Mouse (Mus musculus): ENCODE results near the gene Clcn6. TPM values are rescaled to one million over a fixed set of nuclear protein-coding genes. Genes with fewer than 3 reads are reported as not detected.
A peak's percentile ranks its signal among the peaks of the same experiment; 100 is the strongest.

Clcn6 gene
- polyA plus RNA-seq, 1 experiment from 2014 or later = 30.7 TPM

DNA sequence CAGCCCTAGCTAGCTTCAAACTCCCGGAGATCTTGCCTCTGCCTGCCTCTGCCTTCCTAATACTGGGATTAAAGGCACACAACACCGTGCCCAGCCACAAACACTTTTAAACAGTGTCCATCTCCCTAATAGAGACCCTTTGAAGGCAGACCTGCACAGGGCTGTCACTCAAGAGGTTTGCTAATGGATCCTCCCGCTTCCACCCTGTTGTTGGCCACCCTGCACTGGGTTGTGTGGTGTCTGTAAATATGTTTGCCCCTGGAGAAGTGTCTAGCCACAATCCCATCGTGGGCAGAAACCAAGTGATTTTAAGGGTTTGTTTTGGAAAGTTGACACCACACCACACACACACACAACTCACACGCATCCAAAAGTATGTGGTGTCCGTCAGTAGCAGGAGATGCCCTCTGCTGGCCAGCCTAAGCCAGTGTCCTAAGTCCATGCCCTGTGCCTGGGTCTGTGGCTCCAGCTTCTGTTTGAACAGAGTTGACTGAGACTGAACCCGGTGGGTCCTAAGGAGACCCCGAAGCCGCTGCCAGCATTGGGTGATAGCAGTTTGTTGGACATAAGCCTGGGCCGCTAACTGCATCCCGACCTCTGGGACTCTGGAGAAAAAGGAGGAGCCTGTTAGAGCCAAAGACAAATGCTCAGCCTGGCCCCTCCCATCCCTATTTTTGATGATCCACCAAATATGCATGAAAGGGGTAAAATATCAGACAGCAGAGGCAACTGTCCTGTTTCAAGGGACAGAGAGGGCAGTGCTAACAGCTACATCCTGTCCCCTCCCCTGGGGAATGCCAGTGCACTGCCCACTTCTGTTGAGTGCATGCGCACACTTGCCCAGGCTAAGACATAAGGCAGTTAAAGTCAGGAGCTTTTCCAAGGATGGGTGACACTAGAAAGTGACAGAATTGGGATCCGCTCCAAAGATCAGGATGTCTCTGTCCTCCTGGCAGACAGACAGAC, 21.8 kb upstream of the Clcn6 start:
- H3K27ac ChIP-seq = no peak overlapping the region
- peak; percentile 27; the same call in 1 of the 2 replicates for ATAC-seq (ENCODE audit: low FRiP score)

DNA sequence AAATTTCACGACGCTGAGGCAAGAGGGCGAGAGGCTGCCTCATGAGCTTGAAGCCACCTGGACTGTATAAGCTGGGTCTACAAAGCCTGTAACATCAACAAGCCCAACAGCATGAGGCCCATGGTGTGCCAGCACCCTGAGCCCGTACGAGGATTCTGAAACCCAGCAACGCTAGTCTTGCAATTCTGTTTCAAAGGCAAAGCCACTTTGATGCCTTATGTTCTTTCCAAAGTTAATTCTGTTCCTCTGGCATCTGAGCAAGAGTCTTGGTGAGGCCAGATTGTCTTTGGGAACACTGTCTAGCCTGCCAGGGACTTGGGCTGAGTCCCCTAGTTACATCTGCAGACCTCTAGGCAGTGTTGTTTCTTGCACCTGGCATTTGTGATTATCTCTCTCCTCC, 20.4 kb upstream of the Clcn6 start:
- Histone ChIP-seq H3K36me3 (peaks cover 53% of the 10 kb centered on the region), H3K4me1 (replicated peaks) (no peaks in the 10 kb centered on the region), H3K27me3 (no peaks in the 10 kb centered on the region), H3K4me2 (no peak overlapping the region), H3K9ac (no peak overlapping the region), H3K27ac (no peak overlapping the region), H3K9me3 (no peaks in the 10 kb centered on the region), H3K4me3 (no peak overlapping the region)
- no peak for ATAC-seq (ENCODE audit: low FRiP score)
- 93% methylated on average over 6 of the region's 6 CpGs for WGBS

More for the DNA sequence above, 21.8 kb upstream of the Clcn6 start:
- Histone ChIP-seq H3K36me3 (peaks cover 39% of the 10 kb centered on the region), H3K9ac (no peak overlapping the region), H3K4me1 (replicated peaks) (no peaks in the 10 kb centered on the region), H3K27me3 (0 out of 2 replicates have a peak, but pooled peaks cover 4% of the 10 kb centered on the region), H3K4me2 (no peak overlapping the region), H3K9me3 (no peaks in the 10 kb centered on the region), H3K4me3 (no peak overlapping the region)
- 55% methylated on average over 13 of the region's 13 CpGs for WGBS

DNA sequence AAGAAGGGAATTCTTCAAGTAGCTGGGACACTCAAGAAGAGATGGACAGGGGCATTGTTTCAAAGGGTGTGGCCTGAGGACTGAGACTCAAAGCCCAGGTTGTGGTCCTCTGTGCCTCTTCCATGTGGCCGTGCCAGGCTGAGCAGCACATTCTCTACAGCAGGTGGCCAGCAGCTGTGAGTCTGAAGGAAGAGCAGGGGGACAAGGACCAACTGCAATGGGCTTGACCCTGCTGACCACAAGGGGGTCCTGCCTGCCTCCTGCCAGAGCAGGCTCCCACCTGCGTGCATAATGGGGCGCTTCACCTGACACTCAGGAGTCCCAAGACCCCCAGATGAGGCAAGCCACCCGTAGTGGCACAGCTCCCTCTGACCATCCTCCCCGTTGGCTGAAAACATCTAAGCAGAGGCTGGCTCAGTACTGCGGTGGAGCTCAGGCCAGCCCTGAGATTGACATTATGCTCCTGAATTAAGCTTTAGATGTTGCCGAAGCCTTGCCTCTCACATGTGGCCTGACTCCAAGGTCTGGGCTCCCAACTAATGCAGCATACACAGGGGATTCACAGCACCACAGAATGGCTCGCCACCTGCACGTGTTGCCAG, 19.7 kb upstream of the Clcn6 start:
- Histone ChIP-seq H3K27ac (no peak overlapping the region), H3K9ac (no peak overlapping the region), H3K9me3 (no peaks in the 10 kb centered on the region), H3K4me1 (replicated peaks) (no peaks in the 10 kb centered on the region), H3K4me2 (no peak overlapping the region), H3K36me3 (peaks cover 60% of the 10 kb centered on the region), H3K27me3 (no peaks in the 10 kb centered on the region), H3K4me3 (no peak overlapping the region)
- ATAC-seq (ENCODE audit: low FRiP score) = no peak
- WGBS = 94% methylated on average over 9 of the region's 9 CpGs

DNA sequence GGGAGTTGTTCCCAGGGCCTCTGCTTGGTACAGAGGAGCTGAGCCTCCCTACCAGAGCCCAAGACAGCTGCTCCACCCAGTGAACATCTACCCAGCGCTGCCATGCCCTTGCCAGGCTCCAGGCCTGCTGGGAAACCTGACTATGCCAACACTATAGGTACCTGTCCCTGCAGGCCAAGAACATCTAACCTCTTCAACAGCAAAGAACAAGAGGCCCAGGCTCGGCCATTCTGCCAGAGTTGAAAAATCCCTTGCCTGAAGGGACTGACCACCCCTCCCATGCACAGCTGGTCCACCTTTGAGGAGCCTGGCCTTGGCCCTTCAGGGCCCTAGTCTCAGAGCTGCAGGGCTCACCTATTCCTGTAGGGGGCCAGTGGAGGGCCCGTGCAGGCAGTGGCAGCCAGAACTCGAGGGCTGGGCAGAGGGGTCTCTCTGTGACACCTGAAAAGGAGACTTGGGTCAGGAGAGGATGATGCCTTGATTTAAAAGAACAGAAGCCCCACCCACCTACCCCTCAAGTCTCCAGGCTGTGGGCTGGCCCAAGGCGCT, 19.1 kb upstream of the Clcn6 start:
- H3K27ac ChIP-seq = no peak overlapping the region
- no peaks in the 10 kb centered on the region for H3K9me3 ChIP-seq
- ATAC-seq (ENCODE audit: low FRiP score) = no peak
- H3K9ac ChIP-seq = 0 out of 2 replicates have a peak overlapping the region, but pooled peaks have one; percentile 24
- H3K4me1 ChIP-seq (replicated peaks) = no peaks in the 10 kb centered on the region
- H3K36me3 ChIP-seq = peaks cover 65% of the 10 kb centered on the region
- H3K27me3 ChIP-seq = no peaks in the 10 kb centered on the region
- no peak overlapping the region for H3K4me2 ChIP-seq
- H3K4me3 ChIP-seq = no peak overlapping the region
- 66% methylated on average over 5 of the region's 5 CpGs for WGBS

DNA sequence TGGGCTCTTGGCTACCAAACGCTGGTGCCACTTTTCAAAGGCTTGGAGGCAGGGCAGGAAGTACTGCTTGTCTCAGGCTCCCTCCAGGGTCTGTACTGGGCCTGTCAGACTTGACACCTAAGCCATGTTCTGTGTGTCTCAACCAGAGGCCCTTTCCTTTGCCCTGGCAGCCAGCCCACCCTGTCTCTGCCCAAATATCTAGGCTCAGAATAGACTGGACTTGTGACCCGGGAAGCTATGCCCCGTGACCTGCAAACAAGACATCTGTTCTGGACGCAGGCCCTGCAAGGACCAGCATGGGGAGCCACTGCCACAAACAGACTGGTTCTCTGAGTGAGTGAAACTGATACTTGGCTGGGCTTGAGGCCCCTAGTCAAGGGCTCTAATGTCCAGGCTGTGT, 18.2 kb upstream of the Clcn6 start:
- H3K36me3 ChIP-seq = peaks cover 75% of the 10 kb centered on the region
- WGBS = 83% methylated on average over 4 of the region's 4 CpGs

DNA sequence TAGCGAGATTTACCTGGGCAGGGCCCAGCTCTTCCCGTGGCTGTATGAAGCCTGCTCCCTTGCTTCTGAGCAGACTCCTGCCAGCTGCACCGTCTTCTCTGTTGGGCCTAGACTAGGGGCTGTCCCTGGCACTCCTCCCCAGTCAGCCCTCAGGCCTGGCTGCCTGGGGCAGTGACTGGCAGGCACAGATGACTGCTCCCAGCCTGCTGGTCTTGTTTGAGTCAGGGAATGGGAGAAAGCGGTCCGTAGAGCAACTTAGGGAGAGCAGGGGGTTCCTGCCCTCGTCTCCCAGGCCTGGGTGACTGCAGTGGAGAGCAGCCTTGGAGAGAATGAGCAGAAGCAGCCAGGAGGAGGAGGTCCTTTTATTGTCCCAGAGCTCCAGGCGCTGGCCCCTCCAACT, 17.6 kb upstream of the Clcn6 start:
- 91% methylated on average over 7 of the region's 7 CpGs for WGBS

More for the DNA sequence above, 18.2 kb upstream of the Clcn6 start:
- Histone ChIP-seq H3K27me3 (no peaks in the 10 kb centered on the region), H3K9me3 (no peaks in the 10 kb centered on the region), H3K4me1 (replicated peaks) (no peaks in the 10 kb centered on the region), H3K4me3 (no peak overlapping the region), H3K27ac (no peak overlapping the region), H3K4me2 (no peak overlapping the region), H3K9ac (0 out of 2 replicates have a peak overlapping the region, but pooled peaks have one; percentile 24)
- ATAC-seq (ENCODE audit: low FRiP score) = no peak

DNA sequence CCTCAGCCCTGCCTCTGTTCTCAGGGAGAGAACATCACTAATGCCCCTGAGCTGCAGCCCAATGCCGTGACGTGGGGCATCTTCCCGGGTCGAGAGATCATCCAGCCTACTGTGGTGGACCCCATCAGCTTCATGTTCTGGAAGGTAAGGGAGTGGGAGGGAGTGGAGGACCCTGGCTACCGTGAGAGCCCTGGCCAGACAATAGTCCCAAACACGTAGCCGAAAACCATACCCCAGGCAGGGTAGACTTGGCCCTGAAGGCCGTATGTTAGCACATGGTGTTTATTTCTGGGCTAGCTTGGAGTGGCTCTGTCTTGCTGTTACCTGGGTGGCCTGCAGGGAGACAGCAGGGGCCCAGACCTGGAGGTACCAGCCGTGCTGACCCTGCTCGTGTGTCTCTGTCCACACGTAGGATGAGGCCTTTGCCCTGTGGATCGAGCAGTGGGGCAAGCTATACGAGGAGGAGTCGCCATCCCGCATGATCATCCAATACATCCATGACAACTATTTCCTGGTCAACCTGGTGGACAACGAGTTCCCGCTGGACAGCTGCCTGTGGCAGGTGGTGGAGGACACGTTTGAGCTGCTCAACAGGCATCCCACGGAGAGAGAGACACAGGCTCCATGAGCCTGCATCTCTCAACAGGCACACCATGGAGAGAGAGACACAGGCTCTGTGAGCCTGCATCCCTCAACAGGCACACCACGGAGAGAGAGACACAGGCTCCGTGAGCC, 16.5 kb upstream of the Clcn6 start:
- no peak overlapping the region for H3K9ac ChIP-seq
- WGBS = 94% methylated on average over 21 of the region's 21 CpGs
- no peak overlapping the region for H3K4me3 ChIP-seq
- no peak for ATAC-seq (ENCODE audit: low FRiP score)
- H3K27me3 ChIP-seq = no peaks in the 10 kb centered on the region
- no peaks in the 10 kb centered on the region for H3K9me3 ChIP-seq
- peaks cover 91% of the 10 kb centered on the region for H3K36me3 ChIP-seq
- no peak overlapping the region for H3K4me2 ChIP-seq
- no peak overlapping the region for H3K27ac ChIP-seq
- H3K4me1 ChIP-seq (replicated peaks) = no peaks in the 10 kb centered on the region

More for the DNA sequence above, 17.6 kb upstream of the Clcn6 start:
- Histone ChIP-seq H3K27ac (no peak overlapping the region), H3K9ac (no peak overlapping the region), H3K4me2 (no peak overlapping the region), H3K9me3 (no peaks in the 10 kb centered on the region), H3K36me3 (peaks cover 80% of the 10 kb centered on the region), H3K4me1 (replicated peaks) (no peaks in the 10 kb centered on the region), H3K27me3 (no peaks in the 10 kb centered on the region), H3K4me3 (no peak overlapping the region)
- no peak for ATAC-seq (ENCODE audit: low FRiP score)

DNA sequence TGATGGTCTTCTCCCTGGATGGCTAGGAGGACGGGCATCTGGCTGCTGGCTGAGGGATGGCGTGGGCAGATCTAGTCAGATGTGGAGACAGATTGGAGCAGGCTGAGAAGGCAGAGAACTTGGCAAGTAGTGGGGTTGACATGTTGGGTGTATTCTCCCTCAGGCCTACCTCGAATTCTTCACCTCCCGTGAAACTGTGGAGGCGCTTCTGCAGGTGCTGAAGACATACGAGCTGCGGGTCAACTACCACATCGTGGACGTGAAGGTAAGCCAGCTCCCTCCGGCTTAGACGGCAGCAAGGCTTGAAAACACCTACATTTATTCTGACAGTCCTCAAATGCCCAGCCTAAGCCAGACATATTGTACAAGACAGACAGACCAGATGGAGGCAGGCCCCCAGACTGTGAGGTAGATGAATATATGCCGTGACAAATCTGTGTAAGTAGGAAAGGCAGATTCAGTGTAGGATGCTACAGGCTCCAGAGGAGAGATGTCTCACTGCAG, 14.8 kb upstream of the Clcn6 start:
- Histone ChIP-seq H3K4me3 (no peak overlapping the region), H3K27me3 (no peaks in the 10 kb centered on the region), H3K4me1 (replicated peaks) (no peaks in the 10 kb centered on the region), H3K4me2 (no peak overlapping the region), H3K9ac (no peak overlapping the region), H3K9me3 (no peaks in the 10 kb centered on the region), H3K36me3 (peaks cover 98% of the 10 kb centered on the region), H3K27ac (no peak overlapping the region)
- WGBS = 91% methylated on average over 12 of the region's 12 CpGs
- no peak for ATAC-seq (ENCODE audit: low FRiP score)

DNA sequence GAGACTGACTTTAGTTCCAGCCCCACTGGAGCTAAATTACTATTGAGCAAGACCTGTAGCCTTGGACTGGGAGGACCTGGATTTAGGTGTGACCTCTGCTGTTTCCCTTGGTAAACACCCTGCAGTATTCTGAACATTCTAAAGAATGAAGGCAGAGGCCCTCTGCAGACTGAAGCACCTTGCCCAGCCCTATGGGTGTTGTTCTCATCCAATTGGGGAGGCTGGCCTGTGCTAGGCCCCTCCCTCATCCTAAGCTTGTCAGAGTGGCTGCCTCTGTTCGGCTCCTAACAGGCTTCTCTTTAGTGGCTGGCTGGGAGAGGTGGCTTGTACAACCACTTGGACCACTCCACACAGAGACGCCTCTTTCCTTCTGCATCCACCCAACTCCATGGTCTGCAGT, 14.4 kb upstream of the Clcn6 start:
- Histone ChIP-seq H3K4me1 (replicated peaks) (no peaks in the 10 kb centered on the region), H3K4me2 (no peak overlapping the region), H3K9me3 (no peaks in the 10 kb centered on the region), H3K9ac (no peak overlapping the region), H3K27ac (no peak overlapping the region), H3K27me3 (no peaks in the 10 kb centered on the region), H3K4me3 (no peak overlapping the region), H3K36me3 (peaks cover 98% of the 10 kb centered on the region)
- 89% methylated on average over 2 of the region's 2 CpGs for WGBS
- ATAC-seq (ENCODE audit: low FRiP score) = no peak

DNA sequence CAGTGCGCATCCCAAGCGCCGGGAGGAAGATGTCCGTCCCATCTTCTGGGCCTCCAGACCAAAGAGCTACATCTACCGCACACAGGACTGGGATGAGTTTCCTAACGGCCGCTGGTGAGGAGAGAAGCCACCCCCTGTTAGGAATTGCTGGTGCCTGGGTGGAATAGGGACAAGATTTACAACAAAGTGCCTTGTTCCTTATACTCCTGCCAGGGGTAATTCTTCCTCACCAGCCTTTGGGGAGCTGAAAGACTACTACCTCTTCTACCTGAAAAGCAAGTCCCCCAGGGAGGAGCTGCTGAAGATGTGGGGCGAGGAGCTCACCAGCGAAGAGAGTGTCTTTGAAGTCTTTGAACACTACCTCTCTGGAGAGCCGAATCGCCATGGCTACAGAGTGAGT, 13.3 kb upstream of the Clcn6 start:
- H3K4me2 ChIP-seq = no peak overlapping the region
- H3K9ac ChIP-seq = no peak overlapping the region
- H3K9me3 ChIP-seq = no peaks in the 10 kb centered on the region
- ATAC-seq (ENCODE audit: low FRiP score) = no peak
- no peaks in the 10 kb centered on the region for H3K4me1 ChIP-seq (replicated peaks)
- H3K4me3 ChIP-seq = no peak overlapping the region
- H3K27me3 ChIP-seq = no peaks in the 10 kb centered on the region
- H3K27ac ChIP-seq = no peak overlapping the region
- WGBS = 92% methylated on average over 11 of the region's 11 CpGs
- H3K36me3 ChIP-seq = peaks cover 96% of the 10 kb centered on the region

DNA sequence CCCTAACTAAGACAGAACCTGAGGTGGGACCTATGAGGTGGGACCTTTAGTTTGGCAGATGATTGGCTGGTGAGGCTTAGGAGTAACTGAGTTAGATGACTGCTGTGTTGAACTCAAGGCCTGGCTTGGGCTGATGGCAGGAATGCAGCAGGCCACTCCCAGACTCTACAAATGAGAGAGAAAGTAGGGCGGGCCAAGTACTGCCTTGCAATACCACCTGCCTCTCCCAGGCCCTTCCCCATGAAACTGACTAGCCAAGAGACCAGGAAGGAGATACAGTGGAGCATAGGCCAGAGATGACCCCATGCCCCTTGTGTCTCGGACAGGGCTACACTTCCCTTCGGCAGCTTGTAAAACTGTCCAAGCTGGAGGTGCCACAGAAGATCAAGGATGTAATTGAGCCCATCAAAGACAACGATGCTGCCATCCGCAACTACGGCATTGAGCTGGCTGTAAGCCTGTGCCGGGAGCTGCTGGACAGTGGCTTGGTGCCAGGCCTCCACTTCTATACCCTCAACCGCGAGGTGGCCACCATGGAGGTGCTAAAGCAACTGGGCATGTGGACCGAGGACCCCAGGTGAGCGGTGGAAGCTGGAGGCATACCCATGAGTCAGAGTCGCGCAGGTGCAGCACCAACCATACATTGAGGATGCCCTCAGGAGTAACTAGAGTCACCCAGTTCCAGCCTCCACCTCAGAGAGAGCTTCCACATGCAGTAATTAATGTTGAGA, 12.6 kb upstream of the Clcn6 start:
- 95% methylated on average over 13 of the region's 13 CpGs for WGBS
- H3K4me2 ChIP-seq = no peak overlapping the region
- no peak overlapping the region for H3K27ac ChIP-seq
- no peaks in the 10 kb centered on the region for H3K27me3 ChIP-seq
- H3K36me3 ChIP-seq = peaks cover 89% of the 10 kb centered on the region
- no peak overlapping the region for H3K9ac ChIP-seq
- H3K9me3 ChIP-seq = no peaks in the 10 kb centered on the region
- no peak for ATAC-seq (ENCODE audit: low FRiP score)
- no peaks in the 10 kb centered on the region for H3K4me1 ChIP-seq (replicated peaks)
- no peak overlapping the region for H3K4me3 ChIP-seq

Data from hindbrain, embryonic 13.5 days (tissue).